Comparison of ENCODE assay signal across 30 mouse cellular contexts in the genomic region with DNA sequence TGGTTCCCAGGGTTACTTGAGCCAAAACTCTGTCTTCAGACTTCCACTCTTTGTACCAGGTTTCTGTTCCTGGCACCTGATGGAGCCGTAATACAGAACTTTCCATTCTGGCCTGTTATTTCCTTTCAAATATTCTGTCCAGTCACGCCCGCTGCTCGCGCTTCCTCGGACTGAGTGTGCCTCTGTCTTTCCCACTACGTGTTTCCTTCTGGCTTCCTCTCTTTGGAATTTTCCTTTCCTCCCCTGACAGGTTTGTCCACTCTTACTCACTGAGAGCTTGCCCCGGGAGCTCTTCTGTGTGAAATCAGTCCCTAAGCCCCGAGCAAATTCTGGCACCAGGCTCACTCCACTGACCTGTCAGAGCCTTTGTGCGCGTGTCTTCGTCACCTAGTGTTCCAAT. TPM values are rescaled to one million over a fixed set of nuclear protein-coding genes. Genes with fewer than 3 reads are reported as not detected.
DNase-seq lines count a peak whose midpoint lies in the region; ATAC-seq and TF ChIP-seq lines count a peak whose summit lies in the region.
"Had no signal": no experiment of that assay in that cellular context is flagged by ENCODE, and none has a peak within 500 bp of the region (broad histone marks: within the 10 kb centered on the region; RNA-seq: fewer than 3 reads in every experiment).

No protein-coding gene starts in this region.

- 0 out of 2 replicates have a peak overlapping the region, but pooled peaks have one; percentile 8 for H3K27ac ChIP-seq in heart, embryonic 13.5 days (replicated peaks)
- 0 out of 2 replicates have a peak overlapping the region, but pooled peaks have one; percentile 16 for H3K27ac ChIP-seq in stomach, embryonic 15.5 days
- no peak overlapping the region for H3K27ac ChIP-seq in stomach, postnatal 0 days (replicated peaks)
- H3K27ac ChIP-seq in lung, postnatal 0 days (ENCODE audit: low read length): peak overlapping the region; percentile 32; the same call in 1 of the 2 replicates
- no peak overlapping the region for H3K27ac ChIP-seq in cerebellum, adult 2 months (ENCODE audit: insufficient read depth, low read length)
- H3K27ac ChIP-seq: forebrain, embryonic 13.5 days; heart, embryonic 15.5 days; hindbrain, embryonic 15.5 days; left cerebral cortex, adult 2 months; limb, embryonic 15.5 days; liver, embryonic 14.5 days; neural tube, embryonic 15.5 days had no signal

- no peak for ATAC-seq in heart, embryonic 13.5 days (ENCODE audit: extremely low read depth, insufficient number of reproducible peaks, low FRiP score, low TSS enrichment)
- ATAC-seq in stomach, embryonic 15.5 days (ENCODE audit: insufficient read depth, low FRiP score, low read depth): no peak
- no peak for ATAC-seq in stomach, postnatal 0 days (ENCODE audit: low FRiP score, low TSS enrichment)
- no peak for ATAC-seq in lung, postnatal 0 days
- ATAC-seq: forebrain, embryonic 13.5 days had no signal

- no peak for TF ChIP-seq EP300 in stomach, postnatal 0 days (optimal IDR thresholded peaks at IDR 0.05)
- TF ChIP-seq EP300 in lung, postnatal 0 days (IDR thresholded peaks at IDR 0.05): no peak; the same call in 1 of the 2 replicates

- no peak overlapping the region for H3K9ac ChIP-seq in heart, embryonic 13.5 days
- H3K9ac ChIP-seq in stomach, embryonic 15.5 days: no peak overlapping the region
- H3K9ac ChIP-seq in stomach, postnatal 0 days (ENCODE audit: low read length): no peak overlapping the region
- no peak overlapping the region for H3K9ac ChIP-seq in lung, postnatal 0 days (replicated peaks; ENCODE audit: low read depth)
- H3K9ac ChIP-seq: forebrain, embryonic 13.5 days; heart, embryonic 15.5 days; hindbrain, embryonic 15.5 days; limb, embryonic 15.5 days; liver, embryonic 14.5 days; neural tube, embryonic 15.5 days had no signal

- intact Hi-C loops in heart, postnatal 25 days (cut with DNase I): loop anchor here (10.0 kb wide), 1 partner anchor 60 kb away; a partner anchor contains a TSS
- intact Hi-C loops in left cerebral cortex, postnatal 10 days (cut with DNase I): no loop called here

- no peak overlapping the region for H3K4me3 ChIP-seq in heart, embryonic 13.5 days
- no peak overlapping the region for H3K4me3 ChIP-seq in stomach, embryonic 15.5 days (replicated peaks)
- H3K4me3 ChIP-seq in stomach, postnatal 0 days (ENCODE audit: low read depth, low read length): no peak overlapping the region
- no peak overlapping the region for H3K4me3 ChIP-seq in lung, postnatal 0 days (ENCODE audit: low read depth, low read length)
- H3K4me3 ChIP-seq in cerebellum, adult 2 months (replicated peaks; ENCODE audit: insufficient read depth, low read depth, low read length): no peak overlapping the region
- H3K4me3 ChIP-seq: erythroblast, embryonic 14.5 days; forebrain, embryonic 13.5 days; heart, embryonic 15.5 days; hindbrain, embryonic 15.5 days; left cerebral cortex, adult 2 months; limb, embryonic 15.5 days; neural tube, embryonic 15.5 days had no signal

- H3K9me3 ChIP-seq in heart, embryonic 13.5 days: no peaks in the 10 kb centered on the region
- no peaks in the 10 kb centered on the region for H3K9me3 ChIP-seq in stomach, embryonic 15.5 days
- no peaks in the 10 kb centered on the region for H3K9me3 ChIP-seq in stomach, postnatal 0 days (ENCODE audit: control insufficient read depth, low read length)
- no peaks in the 10 kb centered on the region for H3K9me3 ChIP-seq in lung, postnatal 0 days (ENCODE audit: low read length)
- H3K9me3 ChIP-seq: forebrain, embryonic 13.5 days; G1E; heart, embryonic 15.5 days; hindbrain, embryonic 15.5 days; limb, embryonic 15.5 days; neural tube, embryonic 15.5 days had no signal

- peaks cover 10% of the 10 kb centered on the region for H3K27me3 ChIP-seq in heart, embryonic 13.5 days (replicated peaks)
- H3K27me3 ChIP-seq in stomach, embryonic 15.5 days (replicated peaks): peaks cover 5% of the 10 kb centered on the region; the same call in 1 of the 2 replicates
- no peaks in the 10 kb centered on the region for H3K27me3 ChIP-seq in stomach, postnatal 0 days (ENCODE audit: control insufficient read depth, insufficient read depth, low read length)
- H3K27me3 ChIP-seq in lung, postnatal 0 days (replicated peaks; ENCODE audit: insufficient read depth, low read length): peaks cover 8% of the 10 kb centered on the region; the same call in 1 of the 2 replicates
- no peaks in the 10 kb centered on the region for H3K27me3 ChIP-seq in cerebellum, adult 2 months (ENCODE audit: control insufficient read depth, insufficient read depth, low read length)
- H3K27me3 ChIP-seq: CH12.LX; hindbrain, embryonic 15.5 days; neural tube, embryonic 15.5 days had no signal

- no peak for TF ChIP-seq CTCF in stomach, postnatal 0 days (IDR thresholded peaks at IDR 0.05; ENCODE audit: low read depth)
- TF ChIP-seq CTCF in lung, postnatal 0 days (IDR thresholded peaks at IDR 0.05): no peak
- no peak for TF ChIP-seq CTCF in cerebellum, adult 2 months (IDR thresholded peaks at IDR 0.05; ENCODE audit: borderline replicate concordance, insufficient read depth, low read depth, low read length)

- H3K36me3 ChIP-seq in heart, embryonic 13.5 days: no peaks in the 10 kb centered on the region
- no peaks in the 10 kb centered on the region for H3K36me3 ChIP-seq in stomach, embryonic 15.5 days
- no peaks in the 10 kb centered on the region for H3K36me3 ChIP-seq in stomach, postnatal 0 days (ENCODE audit: control insufficient read depth, insufficient read depth, low read length)
- no peaks in the 10 kb centered on the region for H3K36me3 ChIP-seq in lung, postnatal 0 days (ENCODE audit: insufficient read depth, low read length)
- H3K36me3 ChIP-seq: heart, embryonic 15.5 days; hindbrain, embryonic 15.5 days; limb, embryonic 15.5 days; neural tube, embryonic 15.5 days had no signal

- 76% methylated on average over 12 of the region's 12 CpGs for WGBS in heart, embryonic 13.5 days
- 75% methylated on average over 12 of the region's 12 CpGs for WGBS in stomach, embryonic 15.5 days
- WGBS in stomach, postnatal 0 days: 65% methylated on average over 12 of the region's 12 CpGs
- 64% methylated on average over 12 of the region's 12 CpGs for WGBS in lung, postnatal 0 days
- WGBS in cerebellum, adult 2 months: 90% methylated on average over 12 of the region's 12 CpGs

- no peak overlapping the region for H3K4me2 ChIP-seq in heart, embryonic 13.5 days
- H3K4me2 ChIP-seq in stomach, embryonic 15.5 days: no peak overlapping the region
- no peak overlapping the region for H3K4me2 ChIP-seq in stomach, postnatal 0 days (replicated peaks; ENCODE audit: low read depth)
- H3K4me2 ChIP-seq in lung, postnatal 0 days (replicated peaks; ENCODE audit: low read depth, low read length): no peak overlapping the region
- H3K4me2 ChIP-seq: forebrain, embryonic 13.5 days; heart, embryonic 15.5 days; hindbrain, embryonic 15.5 days; limb, embryonic 15.5 days; midbrain, embryonic 11.5 days; neural tube, embryonic 15.5 days had no signal

- TF ChIP-seq POLR2A in cerebellum, adult 2 months (IDR thresholded peaks at IDR 0.05; ENCODE audit: borderline replicate concordance, insufficient read depth, low read length): no peak

- H3K4me1 ChIP-seq in heart, embryonic 13.5 days: peaks cover 41% of the 10 kb centered on the region
- peaks cover 11% of the 10 kb centered on the region for H3K4me1 ChIP-seq in stomach, embryonic 15.5 days
- H3K4me1 ChIP-seq in stomach, postnatal 0 days (replicated peaks; ENCODE audit: control insufficient read depth, insufficient read depth): 0 out of 2 replicates have a peak, but pooled peaks cover 2% of the 10 kb centered on the region
- H3K4me1 ChIP-seq in lung, postnatal 0 days (ENCODE audit: insufficient read depth, low read depth, low read length): peaks cover 5% of the 10 kb centered on the region; the same call in 1 of the 2 replicates
- no peaks in the 10 kb centered on the region for H3K4me1 ChIP-seq in cerebellum, adult 2 months (ENCODE audit: control insufficient read depth, insufficient read depth, low read length)

- DNase-seq in heart, postnatal 25 days (ENCODE audit: low spot score): no peak
- DNase-seq in stomach, postnatal 0 days (ENCODE audit: low spot score): no peak
- peak; percentile 65 for DNase-seq in lung, postnatal 0 days (ENCODE audit: low spot score)
- no peak for DNase-seq in cerebellum, adult 2 months
- DNase-seq in left cerebral cortex, postnatal 10 days (ENCODE audit: extremely low spot score in 1 of 2, low spot score in 2 of 2): no peak
- DNase-seq: cerebellum, adult 11 months; cerebellum, postnatal 10 days; gastrocnemius, postnatal 36 days; kidney, adult 8-10 months; layer of hippocampus, adult 9-11 months; left cerebral cortex, postnatal 4 days; thymus, postnatal 25 days had no signal

RNA-seq across cellular contexts. Expression of a gene that starts 3.3 kb away (rescaled TPM):
- polyA plus RNA-seq in heart, embryonic 13.5 days (2015; fragmentation: Nextera tagmentation; extraction: Ambion mirVana): 5.7 and 6.2 TPM in 2 replicates
- total RNA-seq in heart, postnatal 25 days (2021): 10 to 100 TPM; 21.8 to 21.9 TPM
- polyA plus RNA-seq in stomach, embryonic 15.5 days (2015; fragmentation: Nextera tagmentation; extraction: Ambion mirVana): 7.2 and 7.6 TPM in 2 replicates
- polyA plus RNA-seq in stomach, postnatal 0 days (2015; fragmentation: Nextera tagmentation; extraction: Ambion mirVana): 7.0 and 7.6 TPM in 2 replicates
- polyA plus RNA-seq in lung, postnatal 0 days (2015; fragmentation: Nextera tagmentation; extraction: Ambion mirVana): 10.9 and 11.7 TPM in 2 replicates
- 137 and 154 TPM in 2 replicates for polyA plus RNA-seq in cerebellum, adult 2 months (2012; rRNA removed)
- 10 to 100 TPM; 71.6 to 85.4 TPM for total RNA-seq in left cerebral cortex, postnatal 10 days (2021)

RNA-seq across cellular contexts. Expression of a gene that starts 50.6 kb away (rescaled TPM):
- polyA plus RNA-seq in heart, embryonic 13.5 days (2015; fragmentation: Nextera tagmentation; extraction: Ambion mirVana): 1.0 and 1.1 TPM in 2 replicates
- total RNA-seq in heart, postnatal 25 days (2021): not detected
- polyA plus RNA-seq in stomach, embryonic 15.5 days (2015; fragmentation: Nextera tagmentation; extraction: Ambion mirVana): 47.7 and 56.2 TPM in 2 replicates
- 106 and 115 TPM in 2 replicates for polyA plus RNA-seq in stomach, postnatal 0 days (2015; fragmentation: Nextera tagmentation; extraction: Ambion mirVana)
- 2.4 and 2.9 TPM in 2 replicates for polyA plus RNA-seq in lung, postnatal 0 days (2015; fragmentation: Nextera tagmentation; extraction: Ambion mirVana)
- 0.16 TPM in 2 replicates for polyA plus RNA-seq in cerebellum, adult 2 months (2012; rRNA removed)
- total RNA-seq in left cerebral cortex, postnatal 10 days (2021): not detected
- total RNA-seq: adrenal gland, adult 18-20 months; CH12.LX; G1E; gastrocnemius, adult 18-20 months; gastrocnemius, postnatal 36 days; heart, adult 8-10 months; hematopoietic stem cell, adult 5-6 weeks; left cerebral cortex, adult 2 months; left cerebral cortex, postnatal 4 days had no signal
- polyA plus RNA-seq: erythroblast, embryonic 14.5 days; forebrain, embryonic 13.5 days; G1E; hindbrain, embryonic 15.5 days; neural tube, embryonic 15.5 days; Patski had no signal

Comparison
In these comparisons a context has a peak if more than half of its experiments do, and no peak if none do; other contexts are left out.
1. H3K27ac ChIP-seq: peak in heart, embryonic 13.5 days (single experiment), stomach, embryonic 15.5 days (single experiment) and lung, postnatal 0 days (single experiment); none in stomach, postnatal 0 days (single experiment) and cerebellum, adult 2 months (single experiment).
2. RNA of a gene that starts 3.3 kb away (polyA plus RNA-seq): 137 to 154 TPM in cerebellum, adult 2 months; 10.9 to 11.7 TPM in lung, postnatal 0 days, 7.2 to 7.6 TPM in stomach, embryonic 15.5 days, 7.0 to 7.6 TPM in stomach, postnatal 0 days and 5.7 to 6.2 TPM in heart, embryonic 13.5 days; every median in the first group is over 10 times any median in the second.
3. RNA of a gene that starts 50.6 kb away (polyA plus RNA-seq): 106 to 115 TPM in stomach, postnatal 0 days and 47.7 to 56.2 TPM in stomach, embryonic 15.5 days; 2.4 to 2.9 TPM in lung, postnatal 0 days, 1.0 to 1.1 TPM in heart, embryonic 13.5 days and 0.16 TPM in cerebellum, adult 2 months; every median in the first group is over 10 times any median in the second.